8 mouse cellular contexts compared by ENCODE assay signal in the genomic region with DNA sequence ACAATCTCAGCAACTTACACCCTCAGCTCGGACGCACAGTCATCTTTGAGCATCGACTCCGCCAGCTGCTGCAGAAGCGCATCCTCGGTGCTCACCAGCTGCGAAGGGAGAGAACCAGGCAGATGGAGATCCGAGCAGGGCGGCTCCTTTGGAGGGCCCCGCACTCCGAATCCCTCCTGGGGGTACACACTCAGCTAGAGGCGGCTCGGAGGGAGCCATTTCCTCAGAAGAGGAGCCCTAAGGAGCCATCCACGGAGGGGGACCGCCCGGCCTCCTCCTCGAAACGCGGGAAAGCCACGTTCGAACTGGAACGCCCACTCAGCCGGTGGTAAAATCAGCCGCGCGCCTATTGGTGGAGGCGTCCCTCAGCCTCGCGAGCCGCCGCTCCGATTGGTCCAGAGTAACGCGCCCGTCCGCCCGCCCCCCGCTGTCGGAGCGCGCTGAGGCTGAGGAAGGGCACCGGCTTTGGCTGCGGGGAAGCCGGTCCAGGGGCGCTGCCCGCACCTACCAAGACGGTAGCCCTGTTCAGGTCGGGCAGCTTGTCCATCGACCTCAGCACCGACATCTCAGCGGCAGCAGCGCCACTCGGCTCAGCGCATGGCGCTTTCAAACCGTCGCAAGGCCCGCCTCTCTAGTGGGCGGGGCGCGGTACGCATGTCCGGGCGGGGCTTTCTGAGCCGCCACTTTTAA. TPM values are rescaled to one million over a fixed set of nuclear protein-coding genes. Genes with fewer than 3 reads are reported as not detected.
A peak's percentile ranks its signal among the peaks of the same experiment; 100 is the strongest.
DNase-seq lines count a peak whose midpoint lies in the region; ATAC-seq and TF ChIP-seq lines count a peak whose summit lies in the region.

A gene (minus strand): TSS at position 634 of the 690 bp plus-strand sequence.

- H3K9me3 ChIP-seq in ES-E14 (ENCODE audit: control insufficient read depth, insufficient read depth, low read depth, low read length), result no peaks in the 10 kb centered on the region
- H3K9me3 ChIP-seq in forebrain, embryonic 16.5 days (ENCODE audit: control insufficient read depth, low read length), result no peaks in the 10 kb centered on the region
- no peaks in the 10 kb centered on the region for H3K9me3 ChIP-seq in lung, embryonic 15.5 days

- peaks cover 9% of the 10 kb centered on the region; the same call in 1 of the 2 replicates for H3K36me3 ChIP-seq in ES-E14 (ENCODE audit: control insufficient read depth, insufficient read depth, low read length, poor library complexity, severe bottlenecking)
- no peaks in the 10 kb centered on the region for H3K36me3 ChIP-seq in forebrain, embryonic 16.5 days (ENCODE audit: control insufficient read depth, insufficient read depth)
- no peaks in the 10 kb centered on the region; the same call in 1 of the 2 replicates for H3K36me3 ChIP-seq in lung, embryonic 15.5 days

- H3K27me3 ChIP-seq in forebrain, embryonic 16.5 days (replicated peaks; ENCODE audit: control insufficient read depth, insufficient read depth, low read length), result no peaks in the 10 kb centered on the region
- no peaks in the 10 kb centered on the region for H3K27me3 ChIP-seq in lung, embryonic 15.5 days

- peak within 1 kb of the TSS; percentile 93 for H3K9ac ChIP-seq in ES-E14 (ENCODE audit: insufficient read depth, low read depth, low read length, poor library complexity, severe bottlenecking)
- peak within 1 kb of the TSS; percentile 63 for H3K9ac ChIP-seq in forebrain, embryonic 16.5 days (replicated peaks; ENCODE audit: low read depth, low read length)
- H3K9ac ChIP-seq in lung, embryonic 15.5 days, result peak within 1 kb of the TSS; percentile 69

- in situ Hi-C loops in ES-E14 (cut with MboI; ENCODE audit: low sequenced_read_pairs in 2 of 2, unreplicated experiment in 2 of 2), result loop anchor here in 1 of 2 experiments (25.0 kb wide), 1 partner anchor 182 kb away; a partner anchor contains a TSS

- peaks cover 8 to 9% of the 10 kb centered on the region in 2 experiments; a peak in 3 of 4 replicates for H3K4me1 ChIP-seq in ES-E14 (ENCODE audit: control insufficient read depth in 2 of 2, insufficient read depth in 2 of 2, low read length in 2 of 2, poor library complexity in 1 of 2)
- H3K4me1 ChIP-seq in forebrain, embryonic 16.5 days (replicated peaks; ENCODE audit: control insufficient read depth, insufficient read depth, low read length), result peaks cover 7% of the 10 kb centered on the region
- H3K4me1 ChIP-seq in lung, embryonic 15.5 days, result peaks cover 10% of the 10 kb centered on the region

- peak; percentile 83 for DNase-seq in ES-E14 (ENCODE audit: low read depth, low spot score)
- peak; percentile 88 for DNase-seq in cerebellum, adult 11-12 months
- DNase-seq in heart, postnatal 4 days, result peak; percentile 94
- DNase-seq in layer of hippocampus, adult 8-10 months (ENCODE audit: low spot score in 2 of 2), result peak; percentile 84 to 91
- DNase-seq in ovary, adult 18-20 months (ENCODE audit: low spot score), result peak; percentile 75
- peak; percentile 92 for DNase-seq in thymus, postnatal 0 days (ENCODE audit: low spot score)

- peak within 1 kb of the TSS; percentile 93 for H3K4me2 ChIP-seq in forebrain, embryonic 16.5 days (ENCODE audit: low read length)
- H3K4me2 ChIP-seq in lung, embryonic 15.5 days, result peak within 1 kb of the TSS; percentile 96

- H3K27ac ChIP-seq in ES-E14 (ENCODE audit: insufficient read depth, low read depth, low read length, poor library complexity, severe bottlenecking), result peak within 1 kb of the TSS; percentile 96
- H3K27ac ChIP-seq in forebrain, embryonic 16.5 days (ENCODE audit: low read length), result peak within 1 kb of the TSS; percentile 81
- peak within 1 kb of the TSS; percentile 91 for H3K27ac ChIP-seq in lung, embryonic 15.5 days

- under 1% methylated on average over 65 of the region's 65 CpGs for WGBS in forebrain, embryonic 16.5 days
- under 1% methylated on average over 65 of the region's 65 CpGs for WGBS in lung, embryonic 15.5 days

- peak; percentile 99 for ATAC-seq in forebrain, embryonic 16.5 days
- peak; percentile 97 for ATAC-seq in lung, embryonic 15.5 days (ENCODE audit: borderline replicate concordance, extremely low read depth, low FRiP score, low TSS enrichment)

- peak within 1 kb of the TSS; percentile 85 to 92 for H3K4me3 ChIP-seq in ES-E14 (ENCODE audit: insufficient read depth in 1 of 2, low read depth in 1 of 2, low read length in 2 of 2, poor library complexity in 1 of 2, severe bottlenecking in 1 of 2)
- peak within 1 kb of the TSS; percentile 82 for H3K4me3 ChIP-seq in forebrain, embryonic 16.5 days (replicated peaks; ENCODE audit: low read length)
- H3K4me3 ChIP-seq in lung, embryonic 15.5 days, result peak within 1 kb of the TSS; percentile 94

TF ChIP-seq in ES-E14, 5 proteins besides CTCF, POLR2A, EP300 and RAD21:
- TF ChIP-seq ZC3H11A (IDR thresholded peaks at IDR 0.05; ENCODE audit: borderline replicate concordance, low read depth, low read length), result no peak
- TF ChIP-seq MAFK (IDR thresholded peaks at IDR 0.05; ENCODE audit: insufficient read depth, low read depth, low read length), result no peak
- TF ChIP-seq HCFC1 (IDR thresholded peaks at IDR 0.05; ENCODE audit: borderline replicate concordance, insufficient read depth, low read length), result no peak
- no peak for TF ChIP-seq CHD2 (IDR thresholded peaks at IDR 0.05; ENCODE audit: low read depth, low read length)
- TF ChIP-seq ZNF384 (IDR thresholded peaks at IDR 0.05; ENCODE audit: low read depth, low read length), result no peak

RNA-seq across cellular contexts. Expression of the gene that starts here (rescaled TPM):
- 58.2 and 80.0 TPM in 2 replicates for total RNA-seq in ES-E14 (2012; rRNA removed)
- 29.8 and 34.6 TPM in 2 replicates for polyA plus RNA-seq in forebrain, embryonic 16.5 days (2015; fragmentation: Nextera tagmentation; extraction: Ambion mirVana)
- 10 to 100 TPM; 23.8 to 24.7 TPM for total RNA-seq in heart, postnatal 4 days (2021)
- total RNA-seq in layer of hippocampus, adult 8-10 months (2022), result 1 to 10 TPM; 2.6 to 4.8 (median 4.4) TPM
- polyA plus RNA-seq in lung, embryonic 15.5 days (2015; fragmentation: Nextera tagmentation; extraction: Ambion mirVana), result 71.6 and 74.5 TPM in 2 replicates
- polyA plus RNA-seq in thymus, postnatal 0 days (2015; fragmentation: Nextera tagmentation; extraction: Ambion mirVana), result 59.3 and 61.5 TPM in 2 replicates

Comparison
In these comparisons a context has a peak if more than half of its experiments do, and no peak if none do; other contexts are left out.
1. Peak in every context shown above with its lines: DNase-seq, ATAC-seq, H3K4me3 ChIP-seq and H3K27ac ChIP-seq.
2. RNA of the gene that starts here (total RNA-seq): 58.2 to 80.0 TPM in ES-E14 and 23.8 to 24.7 TPM in heart, postnatal 4 days; 2.6 to 4.8 TPM in layer of hippocampus, adult 8-10 months; every median in the first group is over 4 times any median in the second.